Mouse (Mus musculus) cerebellum, adult 2 months (tissue): ENCODE data around the gene Dapk1.

Experiments
- CTCF ChIP-seq: fragments of 200-500 bp; IDR thresholded peaks from 2 replicates; pipeline ENCODE4 v1.5.1; 2011; ENCODE audit warnings: low read depth, mild to moderate bottlenecking, control low read depth, low read length, moderate library complexity, borderline replicate concordance; ENCODE audit not compliant: insufficient read depth
- POLR2A ChIP-seq: fragments of 200-500 bp; IDR thresholded peaks from 2 replicates; pipeline ENCODE4 v1.6.1; 2011; ENCODE audit warnings: low read length, control low read depth, borderline replicate concordance; ENCODE audit not compliant: insufficient read depth

GRCm38 (mm10) chr13:60659600-60659999 is 57.9 kb downstream of the Dapk1 start:
- TF ChIP-seq CTCF (no peak), POLR2A (no peak)
